Mouse (Mus musculus): Measurements from ENCODE around the gene Cux1. TPM values are rescaled to one million over a fixed set of nuclear protein-coding genes. Genes with fewer than 3 reads are reported as not detected.

Cux1 gene
- polyA plus RNA-seq, 1 experiment from 2014 or later = 67.7 TPM

GRCm38 (mm10) chr5:136410681-136411181, 156.6 kb downstream of the Cux1 start:
- WGBS = 43% methylated on average over 7 of the region's 7 CpGs
- Histone ChIP-seq H3K9me3 (replicated peaks) (0 out of 2 replicates have a peak, but pooled peaks cover 2% of the 10 kb centered on the region), H3K27ac (no peak overlapping the region), H3K4me1 (peaks cover 37% of the 10 kb centered on the region), H3K4me3 (no peak overlapping the region), H3K27me3 (ENCODE audit: low read depth, poor library complexity, severe bottlenecking) (no peaks in the 10 kb centered on the region; the same call in 1 of the 2 replicates), H3K36me3 (peaks cover 28% of the 10 kb centered on the region)
- peak; percentile 50 for DNase-seq (ENCODE audit: low spot score)

GRCm38 (mm10) chr5:136406357-136406756, 160.9 kb downstream of the Cux1 start:
- Histone ChIP-seq H3K27me3 (ENCODE audit: low read depth, poor library complexity, severe bottlenecking) (no peaks in the 10 kb centered on the region; the same call in 1 of the 2 replicates), H3K4me3 (no peak overlapping the region), H3K36me3 (peaks cover 28% of the 10 kb centered on the region), H3K4me1 (peaks cover 42% of the 10 kb centered on the region), H3K9me3 (replicated peaks) (0 out of 2 replicates have a peak, but pooled peaks cover 2% of the 10 kb centered on the region), H3K27ac (no peak overlapping the region)
- DNase-seq (ENCODE audit: low spot score) = no peak

- Histone ChIP-seq H3K27me3 (ENCODE audit: low read depth, poor library complexity, severe bottlenecking) (no peaks in the 10 kb centered on the region; the same call in 1 of the 2 replicates), H3K27ac (peak overlapping the region; percentile 64), H3K4me3 (peak overlapping the region; percentile 21; the same call in 1 of the 2 replicates), H3K36me3 (peaks cover 26% of the 10 kb centered on the region), H3K9me3 (replicated peaks) (0 out of 2 replicates have a peak, but pooled peaks cover 2% of the 10 kb centered on the region), H3K4me1 (peaks cover 23% of the 10 kb centered on the region)
- peak; percentile 91 for DNase-seq (ENCODE audit: low spot score)
- 16% methylated on average over 19 of the region's 19 CpGs for WGBS
Measured at GRCm38 (mm10) chr5:136403565-136403961, 163.7 kb downstream of the Cux1 start.

- Histone ChIP-seq H3K4me1 (peaks cover 26% of the 10 kb centered on the region), H3K9me3 (replicated peaks) (0 out of 2 replicates have a peak, but pooled peaks cover 1% of the 10 kb centered on the region), H3K27ac (peak overlapping the region; percentile 64), H3K4me3 (peak overlapping the region; percentile 21; the same call in 1 of the 2 replicates), H3K27me3 (ENCODE audit: low read depth, poor library complexity, severe bottlenecking) (no peaks in the 10 kb centered on the region; the same call in 1 of the 2 replicates), H3K36me3 (peaks cover 20% of the 10 kb centered on the region)
- peak; percentile 45 for DNase-seq (ENCODE audit: low spot score)
- WGBS = 66% methylated on average over 15 of the region's 15 CpGs
Measured at GRCm38 (mm10) chr5:136402622-136403564, 164.4 kb downstream of the Cux1 start.

- 97% methylated on average over 3 of the region's 3 CpGs for WGBS
- Histone ChIP-seq H3K27ac (no peak overlapping the region), H3K4me1 (peaks cover 33% of the 10 kb centered on the region), H3K9me3 (replicated peaks) (no peaks in the 10 kb centered on the region), H3K36me3 (no peaks in the 10 kb centered on the region), H3K27me3 (ENCODE audit: low read depth, poor library complexity, severe bottlenecking) (no peaks in the 10 kb centered on the region), H3K4me3 (no peak overlapping the region)
- no peak for DNase-seq (ENCODE audit: low spot score)
Measured at GRCm38 (mm10) chr5:136398706-136399105, 168.6 kb downstream of the Cux1 start.

- no peak for DNase-seq (ENCODE audit: low spot score)
- H3K27ac ChIP-seq = no peak overlapping the region
Measured at GRCm38 (mm10) chr5:136396699-136397098, 170.6 kb downstream of the Cux1 start.

GRCm38 (mm10) chr5:136396256-136396655, 171.0 kb downstream of the Cux1 start:
- no peaks in the 10 kb centered on the region for H3K9me3 ChIP-seq (replicated peaks)
- no peak overlapping the region for H3K27ac ChIP-seq
- 67% methylated on average over 7 of the region's 7 CpGs for WGBS
- no peak overlapping the region for H3K4me3 ChIP-seq
- peaks cover 15% of the 10 kb centered on the region for H3K4me1 ChIP-seq
- H3K27me3 ChIP-seq (ENCODE audit: low read depth, poor library complexity, severe bottlenecking) = no peaks in the 10 kb centered on the region
- DNase-seq (ENCODE audit: low spot score) = no peak
- H3K36me3 ChIP-seq = peaks cover 8% of the 10 kb centered on the region

More at GRCm38 (mm10) chr5:136396699-136397098, 170.6 kb downstream of the Cux1 start:
- Histone ChIP-seq H3K4me1 (peaks cover 15% of the 10 kb centered on the region), H3K4me3 (no peak overlapping the region), H3K27me3 (ENCODE audit: low read depth, poor library complexity, severe bottlenecking) (no peaks in the 10 kb centered on the region), H3K36me3 (peaks cover 4% of the 10 kb centered on the region; the same call in 1 of the 2 replicates), H3K9me3 (replicated peaks) (no peaks in the 10 kb centered on the region)
- 88% methylated on average over 1 of the region's 1 CpGs for WGBS

GRCm38 (mm10) chr5:136395600-136396195, 171.6 kb downstream of the Cux1 start:
- H3K4me3 ChIP-seq = no peak overlapping the region
- H3K9me3 ChIP-seq (replicated peaks) = no peaks in the 10 kb centered on the region
- peaks cover 11% of the 10 kb centered on the region for H3K36me3 ChIP-seq
- no peak overlapping the region for H3K27ac ChIP-seq
- H3K27me3 ChIP-seq (ENCODE audit: low read depth, poor library complexity, severe bottlenecking) = no peaks in the 10 kb centered on the region
- 80% methylated on average over 3 of the region's 3 CpGs for WGBS
- DNase-seq (ENCODE audit: low spot score) = no peak
- H3K4me1 ChIP-seq = peaks cover 15% of the 10 kb centered on the region

- H3K9me3 ChIP-seq (replicated peaks) = no peaks in the 10 kb centered on the region
- no peaks in the 10 kb centered on the region for H3K27me3 ChIP-seq (ENCODE audit: low read depth, poor library complexity, severe bottlenecking)
- no peak overlapping the region for H3K4me3 ChIP-seq
- H3K36me3 ChIP-seq = peaks cover 14% of the 10 kb centered on the region
- H3K4me1 ChIP-seq = peaks cover 15% of the 10 kb centered on the region
- DNase-seq (ENCODE audit: low spot score) = no peak
- WGBS = 88% methylated on average over 6 of the region's 6 CpGs
- H3K27ac ChIP-seq = no peak overlapping the region
Measured at GRCm38 (mm10) chr5:136394517-136395212, 172.6 kb downstream of the Cux1 start.

- 85% methylated on average over 2 of the region's 2 CpGs for WGBS
- Histone ChIP-seq H3K9me3 (replicated peaks) (no peaks in the 10 kb centered on the region), H3K27me3 (ENCODE audit: low read depth, poor library complexity, severe bottlenecking) (no peaks in the 10 kb centered on the region), H3K27ac (no peak overlapping the region), H3K4me3 (no peak overlapping the region), H3K4me1 (peaks cover 15% of the 10 kb centered on the region), H3K36me3 (peaks cover 14% of the 10 kb centered on the region)
- DNase-seq (ENCODE audit: low spot score) = no peak
Measured at GRCm38 (mm10) chr5:136393621-136394020, 173.7 kb downstream of the Cux1 start.

GRCm38 (mm10) chr5:136386757-136387156, 180.5 kb downstream of the Cux1 start:
- no peaks in the 10 kb centered on the region for H3K27me3 ChIP-seq (ENCODE audit: low read depth, poor library complexity, severe bottlenecking)
- no peak overlapping the region for H3K27ac ChIP-seq
- no peak for DNase-seq (ENCODE audit: low spot score)
- H3K9me3 ChIP-seq (replicated peaks) = no peaks in the 10 kb centered on the region
- H3K36me3 ChIP-seq = peaks cover 27% of the 10 kb centered on the region
- no peak overlapping the region for H3K4me3 ChIP-seq
- H3K4me1 ChIP-seq = peaks cover 17% of the 10 kb centered on the region
- 85% methylated on average over 2 of the region's 2 CpGs for WGBS

GRCm38 (mm10) chr5:136385161-136385560, 182.1 kb downstream of the Cux1 start:
- no peak for DNase-seq (ENCODE audit: low spot score)
- 93% methylated on average over 3 of the region's 3 CpGs for WGBS
- H3K4me1 ChIP-seq = peaks cover 17% of the 10 kb centered on the region
- no peak overlapping the region for H3K4me3 ChIP-seq
- no peaks in the 10 kb centered on the region for H3K9me3 ChIP-seq (replicated peaks)
- H3K27ac ChIP-seq = no peak overlapping the region
- peaks cover 23% of the 10 kb centered on the region for H3K36me3 ChIP-seq
- H3K27me3 ChIP-seq (ENCODE audit: low read depth, poor library complexity, severe bottlenecking) = no peaks in the 10 kb centered on the region

Data from limb, embryonic 10.5 days (tissue).